Mouse (Mus musculus) spleen, adult 2 months (tissue): Measurements from ENCODE around the gene Fam43b. TPM values are rescaled to one million over a fixed set of nuclear protein-coding genes. Genes with fewer than 3 reads are reported as not detected.

ENCODE experiments used
- DNase-seq, 2 experiments: peaks; one replicate each; pipeline versions ENCODE4 v3.0.0 to v3.0.0-alpha.2; 2012 to 2021; ENCODE audit warnings: low spot score in 2 of 2, low read depth in 1 of 2
- H3K27ac ChIP-seq: fragments of 200-500 bp; 2 replicates; pipeline ENCODE4 v1.5.1; 2012; ENCODE audit warnings: low read length, inconsistent platforms; ENCODE audit not compliant: insufficient read depth
- H3K27me3 ChIP-seq: fragments of 200-500 bp; 2 replicates; pipeline ENCODE4 v1.6.1; 2012; ENCODE audit warnings: mild to moderate bottlenecking, moderate library complexity, low read length, inconsistent platforms; ENCODE audit not compliant: control insufficient read depth, insufficient read depth
- H3K36me3 ChIP-seq: fragments of 200-500 bp; 2 replicates; pipeline ENCODE4 v1.6.1; 2012; ENCODE audit warnings: mild to moderate bottlenecking, low read length, inconsistent platforms; ENCODE audit not compliant: control insufficient read depth, insufficient read depth
- H3K4me1 ChIP-seq: fragments of 200-500 bp; 2 replicates; pipeline ENCODE4 v1.6.1; 2011; ENCODE audit warnings: inconsistent platforms; ENCODE audit not compliant: control insufficient read depth, insufficient read depth, insufficient read length
- H3K4me3 ChIP-seq: fragments of 200-500 bp; 2 replicates; pipeline ENCODE4 v1.5.1; 2011; ENCODE audit warnings: mild to moderate bottlenecking, inconsistent platforms; ENCODE audit not compliant: insufficient read depth, insufficient read length; ENCODE audit errors: extremely low read depth
- CTCF ChIP-seq: fragments of 200-500 bp; IDR thresholded peaks from 2 replicates; pipeline ENCODE4 v1.5.1; 2011; ENCODE audit warnings: mild to moderate bottlenecking, inconsistent platforms; ENCODE audit not compliant: insufficient read depth, insufficient read length, insufficient replicate concordance; ENCODE audit errors: extremely low read depth
- POLR2A ChIP-seq: fragments of 200-500 bp; IDR thresholded peaks from 2 replicates; pipeline ENCODE4 v1.6.1; 2011; ENCODE audit warnings: low read depth, low read length, inconsistent platforms
- WGBS: fragments of 180-500 bp; shearing (Covaris S2); methylation state at CpG from one replicate; pipeline ENCODE4 v1.1.7; 2018; 5-methylcytosine and 5-hydroxymethylcytosine counted together
- polyA plus RNA-seq: library from polyadenylated mRNA; depleted of rRNA; stranded (reverse); fragments of >200 nt; gene quantifications from 2 replicates; pipeline ENCODE4 v1.2.3, GENCODE M21; 2012; rRNA removed

Fam43b gene
- polyA plus RNA-seq, 1 experiment: 0.06 TPM

DNA sequence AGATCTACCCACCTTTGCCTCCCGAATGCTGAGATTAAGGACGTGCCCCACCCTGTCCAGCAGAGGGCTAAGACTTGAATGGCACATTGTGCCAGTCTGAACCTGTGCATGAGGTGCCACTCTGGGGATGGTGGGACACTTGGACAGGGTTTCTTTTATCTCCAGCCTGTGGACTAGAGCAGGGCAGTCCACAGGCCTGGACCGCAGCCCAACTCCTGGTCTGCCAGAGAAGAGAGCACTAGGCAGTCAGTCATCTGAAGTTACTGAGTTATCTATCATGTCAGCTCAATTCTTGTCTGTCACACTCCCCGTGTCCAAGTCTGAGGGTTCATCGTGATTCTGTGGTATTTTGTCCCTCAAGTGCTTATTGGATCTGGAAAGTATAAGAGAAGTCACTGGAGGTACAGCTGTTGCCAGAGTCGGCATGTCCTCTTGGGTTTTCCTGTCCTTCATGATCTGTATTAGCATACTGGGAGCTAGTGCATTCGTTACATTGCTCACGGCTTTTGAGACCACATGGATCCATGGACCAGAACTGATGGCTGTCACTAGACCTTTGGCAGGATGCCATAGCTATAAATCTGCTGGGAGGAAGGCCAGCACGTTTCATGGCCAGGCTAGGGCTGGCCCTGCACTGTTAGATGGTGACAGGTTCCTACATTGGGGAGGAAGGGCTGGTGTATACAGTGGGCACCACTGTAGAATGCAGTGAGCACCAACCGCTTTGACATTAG lies 42.7 kb downstream of the Fam43b start:
- 70% methylated on average over 10 of the region's 10 CpGs for WGBS
- no peaks in the 10 kb centered on the region for H3K4me1 ChIP-seq
- TF ChIP-seq CTCF (no peak), POLR2A (no peak)
- H3K27me3 ChIP-seq: no peaks in the 10 kb centered on the region
- DNase-seq: no peak
- H3K36me3 ChIP-seq: no peaks in the 10 kb centered on the region
- H3K4me3 ChIP-seq: no peak overlapping the region
- no peak overlapping the region for H3K27ac ChIP-seq

DNA sequence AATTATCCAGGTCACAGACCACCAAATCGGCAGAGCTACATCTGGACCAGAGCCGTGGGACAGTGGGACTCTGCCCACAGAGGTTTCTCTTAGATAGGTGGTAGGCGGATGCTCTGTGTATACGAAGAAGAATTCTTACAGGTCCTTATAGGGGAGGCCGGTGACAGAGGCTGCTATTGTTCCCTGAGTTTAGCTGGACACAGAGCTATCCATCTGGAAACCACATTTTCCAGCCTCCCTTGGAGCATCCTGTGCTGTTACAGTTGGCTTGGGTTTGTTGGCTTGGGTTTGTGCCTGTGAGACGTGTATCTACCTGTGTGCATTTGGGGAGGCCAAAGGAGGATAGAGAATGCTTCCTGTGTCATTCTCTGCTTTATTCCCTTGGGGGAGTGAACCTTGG lies 43.6 kb downstream of the Fam43b start:
- Histone ChIP-seq H3K4me3 (no peak overlapping the region), H3K27ac (no peak overlapping the region), H3K4me1 (no peaks in the 10 kb centered on the region), H3K36me3 (no peaks in the 10 kb centered on the region), H3K27me3 (no peaks in the 10 kb centered on the region)
- WGBS: 94% methylated on average over 6 of the region's 6 CpGs
- no peak for DNase-seq
- TF ChIP-seq POLR2A (no peak), CTCF (no peak)

DNA sequence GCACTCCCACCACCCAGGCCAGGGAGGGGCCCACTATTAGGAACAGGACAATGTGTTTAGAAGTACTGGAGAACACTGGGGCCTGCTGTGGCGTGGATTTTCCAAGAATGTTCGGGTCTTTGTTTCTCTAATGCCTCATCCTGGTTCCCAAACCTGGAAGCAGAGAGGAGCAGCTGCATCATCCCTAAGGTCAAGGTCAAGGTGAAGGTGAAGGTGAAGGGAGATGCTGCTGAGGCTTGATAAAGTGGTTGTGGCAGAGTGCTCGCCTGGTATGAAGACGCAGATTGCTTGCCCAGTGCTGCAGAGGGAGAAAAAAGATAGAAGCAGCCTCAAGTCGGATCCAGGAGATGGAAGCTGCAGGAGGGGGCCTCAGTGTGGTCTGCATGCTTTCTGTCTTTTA lies 44.5 kb downstream of the Fam43b start:
- no peaks in the 10 kb centered on the region for H3K27me3 ChIP-seq
- WGBS: 88% methylated on average over 5 of the region's 5 CpGs
- H3K4me3 ChIP-seq: no peak overlapping the region

DNA sequence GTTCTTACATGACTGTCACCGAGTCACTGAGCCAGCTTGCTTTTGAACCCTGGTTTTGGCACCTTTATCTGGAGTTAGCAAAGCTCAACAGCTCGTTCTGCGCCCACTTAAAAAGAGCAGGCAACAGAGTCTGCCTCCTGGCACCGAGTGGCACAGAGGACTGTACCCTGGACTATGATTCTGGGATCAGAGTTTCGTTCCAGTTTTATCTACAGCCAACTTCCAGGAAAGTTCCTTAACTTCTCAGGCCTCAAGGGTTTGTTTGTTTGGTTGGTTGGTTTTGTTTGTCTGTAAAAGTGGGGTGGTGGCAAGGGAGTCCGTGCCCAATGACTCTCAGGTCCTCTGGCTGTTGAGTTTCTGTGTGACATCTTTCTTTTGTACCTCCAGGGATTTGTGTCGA lies 47.6 kb downstream of the Fam43b start:
- 81% methylated on average over 7 of the region's 7 CpGs for WGBS
- H3K27me3 ChIP-seq: no peaks in the 10 kb centered on the region
- H3K4me3 ChIP-seq: no peak overlapping the region
- no peak for TF ChIP-seq POLR2A
- TF ChIP-seq CTCF: no peak
- DNase-seq: no peak
- H3K27ac ChIP-seq: no peak overlapping the region
- no peaks in the 10 kb centered on the region for H3K36me3 ChIP-seq
- no peaks in the 10 kb centered on the region for H3K4me1 ChIP-seq

More for the DNA sequence above, 44.5 kb downstream of the Fam43b start:
- no peak for DNase-seq
- TF ChIP-seq CTCF (no peak), POLR2A (no peak)
- Histone ChIP-seq H3K36me3 (no peaks in the 10 kb centered on the region), H3K27ac (no peak overlapping the region), H3K4me1 (no peaks in the 10 kb centered on the region)

DNA sequence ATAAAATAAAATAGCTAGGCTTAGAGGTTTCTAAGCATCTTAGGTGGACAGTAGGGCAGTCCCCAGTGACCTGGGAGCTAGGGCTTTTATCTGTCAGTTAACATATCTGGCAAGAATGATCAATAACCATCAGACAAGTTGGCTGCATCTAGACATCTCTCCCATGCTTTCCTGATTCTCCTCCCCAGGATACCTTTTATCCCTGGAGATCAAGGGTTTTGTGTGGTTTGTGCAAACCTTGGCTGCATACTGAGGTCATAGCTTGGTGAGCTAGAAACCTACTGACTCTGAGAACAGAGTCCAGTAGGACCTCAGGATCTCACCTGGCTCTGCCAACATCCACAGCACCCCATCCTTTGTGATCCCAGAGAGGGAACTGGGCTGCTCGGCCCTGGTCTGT lies 49.0 kb downstream of the Fam43b start:
- Histone ChIP-seq H3K4me1 (no peaks in the 10 kb centered on the region), H3K27ac (no peak overlapping the region), H3K36me3 (no peaks in the 10 kb centered on the region), H3K4me3 (no peak overlapping the region), H3K27me3 (no peaks in the 10 kb centered on the region)
- DNase-seq: no peak
- WGBS: 88% methylated on average over 1 of the region's 1 CpGs
- TF ChIP-seq POLR2A (no peak), CTCF (no peak)

DNA sequence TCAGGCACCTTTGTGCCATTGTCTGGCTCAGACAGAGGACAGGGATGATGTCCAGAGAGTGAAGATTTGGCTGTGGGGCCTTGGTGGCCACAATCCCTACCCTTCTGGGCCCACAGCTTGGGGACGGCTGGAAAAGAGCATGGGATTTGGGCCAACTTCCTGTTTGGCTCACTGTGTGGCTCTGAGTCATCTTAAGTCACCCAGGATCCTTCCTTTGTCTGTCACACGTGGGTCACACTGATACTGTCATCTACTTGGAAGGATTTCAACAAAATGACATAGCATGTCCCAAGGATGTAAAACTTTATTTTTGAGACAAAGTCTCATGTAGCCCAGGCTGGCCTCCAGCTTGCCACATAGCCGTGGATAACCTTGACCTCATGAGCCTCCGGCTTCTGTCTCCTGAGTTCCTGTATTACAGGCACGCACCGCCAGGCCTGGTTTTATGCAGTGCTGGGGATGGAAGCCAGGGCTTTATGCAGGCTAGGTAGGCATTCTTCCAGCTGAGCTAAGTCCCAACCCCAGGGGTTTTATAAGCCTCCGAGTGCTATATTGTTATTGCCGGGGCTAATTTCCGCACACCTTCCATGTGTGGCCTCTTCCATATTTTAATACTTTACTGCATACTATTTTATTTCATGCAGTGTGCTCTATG lies 51.3 kb downstream of the Fam43b start:
- WGBS: 69% methylated on average over 9 of the region's 9 CpGs
- Histone ChIP-seq H3K36me3 (no peaks in the 10 kb centered on the region), H3K4me3 (no peak overlapping the region), H3K4me1 (no peaks in the 10 kb centered on the region), H3K27ac (no peak overlapping the region), H3K27me3 (no peaks in the 10 kb centered on the region)
- TF ChIP-seq CTCF: no peak
- TF ChIP-seq POLR2A: no peak
- DNase-seq: no peak

Other genes starting within 250 kb of the Fam43b start
- 33.5 and 34.2 TPM in 2 replicates for gene Hp1bp3, start 180.2 kb downstream of the Fam43b start, polyA plus RNA-seq
- gene Sh2d5, start 146.1 kb downstream of the Fam43b start, polyA plus RNA-seq: 1.4 and 1.5 TPM in 2 replicates
- gene Kif17, start 146.1 kb downstream of the Fam43b start, polyA plus RNA-seq: 0.28 and 0.38 TPM in 2 replicates
- 106 and 138 TPM in 2 replicates for gene Ddost, start 91.8 kb downstream of the Fam43b start, polyA plus RNA-seq
- gene Pink1, start 70.2 kb downstream of the Fam43b start, polyA plus RNA-seq: 48.1 and 52.7 TPM in 2 replicates
- gene Cda, start 28.5 kb downstream of the Fam43b start, polyA plus RNA-seq: 0.33 TPM in 1 of 2 replicates, not detected in the other
- gene Mul1, start 38.1 kb upstream of the Fam43b start, polyA plus RNA-seq: 7.8 and 8.7 TPM in 2 replicates
- gene Camk2n1, start 57.8 kb upstream of the Fam43b start, polyA plus RNA-seq: 9.2 and 14.4 TPM in 2 replicates
- gene Vwa5b1, start 239.4 kb upstream of the Fam43b start, polyA plus RNA-seq: not detected in 2 replicates